Mouse (Mus musculus) spleen, postnatal 36 days (tissue): ENCODE measurements around the gene Plekhg4.

Experiments
- DNase-seq, 2 experiments: peaks; one replicate each; pipeline ENCODE4 v3.0.0; 2022; ENCODE audit warnings: low spot score in 2 of 2, mixed read lengths in 1 of 2

Plekhg4 gene

DNA sequence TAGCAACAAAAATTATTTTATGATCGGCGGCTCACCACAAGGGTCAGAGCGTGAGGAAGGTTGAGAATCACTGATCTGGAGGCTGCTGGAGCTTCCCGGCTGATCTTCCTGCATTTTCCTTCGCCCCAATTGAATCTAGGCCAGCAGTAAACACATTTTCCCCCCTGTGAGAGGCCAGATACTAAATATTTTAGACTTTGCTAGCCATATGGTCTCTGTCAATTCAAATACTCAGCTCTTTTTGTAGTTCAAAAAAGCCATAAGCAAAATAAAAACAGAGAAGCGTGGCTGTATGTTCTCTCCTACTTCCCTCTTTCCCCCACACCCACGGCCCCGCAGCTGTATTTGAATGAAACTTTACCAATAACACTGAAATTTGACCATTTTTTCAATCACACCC lies 30.4 kb downstream of the Plekhg4 start:
- DNase-seq, result no peak

DNA sequence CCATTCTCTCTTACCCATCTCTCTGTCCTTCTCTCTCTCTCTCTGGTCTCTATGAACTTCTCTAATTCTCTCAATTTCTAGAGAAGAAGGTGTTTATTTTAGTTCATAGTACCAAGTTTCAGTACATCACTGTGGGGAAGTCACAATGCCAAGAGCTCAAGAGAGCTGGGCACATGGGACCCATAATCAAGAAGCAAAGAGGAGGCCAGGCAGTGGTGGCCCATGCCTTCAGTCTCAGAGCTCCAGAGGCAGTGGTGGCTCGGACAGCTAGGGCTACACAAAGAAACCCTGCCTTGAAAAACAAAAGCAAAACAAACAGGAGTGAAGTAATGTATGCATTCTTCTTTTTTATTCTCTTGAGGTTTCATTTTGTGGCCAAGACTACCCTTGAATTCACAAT lies 31.4 kb downstream of the Plekhg4 start:
- DNase-seq, result no peak

DNA sequence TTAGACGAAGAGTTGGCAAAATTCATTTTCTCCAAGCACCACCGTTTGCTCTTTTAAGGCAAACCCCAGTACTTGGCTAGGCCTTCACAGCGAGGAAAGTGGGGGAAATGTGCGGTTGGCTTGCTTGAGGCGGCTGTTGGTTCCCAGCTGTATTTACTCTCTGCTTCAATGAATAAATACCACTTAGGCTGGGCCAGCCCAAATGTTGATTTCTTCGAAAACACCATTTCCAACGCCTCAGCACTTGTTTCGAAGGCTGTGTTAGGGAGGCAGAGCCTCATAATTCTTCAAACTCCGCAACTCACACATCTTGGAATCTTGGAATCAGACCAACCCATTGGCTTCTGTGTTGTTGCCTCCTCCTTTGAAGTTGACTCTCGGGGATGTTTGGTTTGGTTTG lies 33.3 kb downstream of the Plekhg4 start:
- DNase-seq, result no peak

DNA sequence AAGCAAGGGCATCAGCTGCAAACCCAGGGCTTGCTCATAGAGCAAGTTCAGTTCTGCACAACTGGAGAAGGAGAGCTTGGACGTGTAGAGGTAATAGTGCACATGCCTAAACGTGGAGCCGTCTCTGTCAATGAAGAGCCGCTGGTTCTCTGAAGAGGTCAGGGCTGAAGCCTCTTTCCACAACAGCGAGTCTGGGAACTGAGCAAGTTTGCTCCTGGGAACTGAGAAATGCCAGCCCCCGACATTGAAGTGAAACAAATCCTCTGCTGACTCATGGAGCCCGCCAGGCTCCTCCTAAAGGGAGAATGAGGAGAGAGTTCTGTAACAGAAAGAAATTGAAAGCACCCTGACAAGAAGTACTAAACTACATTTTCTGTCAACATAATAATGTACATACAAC lies 35.3 kb downstream of the Plekhg4 start:
- DNase-seq, result no peak

DNA sequence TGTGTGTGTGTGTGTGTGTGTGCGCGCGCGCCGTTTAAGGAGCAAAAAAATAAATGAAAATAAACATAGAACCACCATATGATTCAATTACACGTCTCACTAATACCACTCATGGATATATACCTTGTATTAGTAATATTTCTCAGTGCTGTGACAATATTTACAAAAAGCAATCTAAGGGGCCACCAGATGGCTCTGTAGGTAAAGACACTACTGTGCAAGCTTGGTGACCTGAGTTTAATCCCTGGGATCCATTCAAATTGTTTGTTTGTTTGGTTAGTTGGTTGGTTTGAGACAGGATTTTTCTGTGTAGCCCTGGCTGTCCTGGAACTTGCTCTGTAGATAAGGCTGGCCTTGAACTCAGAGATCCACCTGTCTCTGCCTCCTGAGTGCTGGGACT lies 36.9 kb downstream of the Plekhg4 start:
- no peak for DNase-seq

DNA sequence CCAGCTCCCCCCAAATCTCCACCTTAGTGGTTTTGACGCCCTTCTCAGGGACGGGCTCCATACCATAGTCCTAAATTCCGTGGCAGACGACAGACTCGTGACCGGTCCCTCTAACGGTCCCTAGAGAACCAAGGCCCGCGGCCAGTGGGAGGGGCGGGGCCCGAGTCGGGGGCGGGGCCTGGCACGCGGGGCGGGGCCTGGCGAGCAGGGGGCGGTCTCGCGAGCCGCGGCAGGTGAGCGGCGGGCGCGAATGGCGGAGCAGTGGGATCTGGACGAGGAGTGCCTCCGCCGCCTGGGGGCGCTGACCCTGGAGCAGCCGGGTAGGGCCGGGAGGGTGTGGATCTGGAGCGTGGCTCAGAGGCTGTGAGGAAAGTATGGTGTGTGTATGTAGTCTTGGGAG lies 40.3 kb downstream of the Plekhg4 start, which contains the start of the genes Kctd19 and Lrrc36:
TSS of gene Kctd19 (minus strand) at position 112 of the 400 bp plus-strand sequence.
TSS of gene Lrrc36 (plus strand) at position 181 of the 400 bp plus-strand sequence.
- peak; percentile 13 to 29 for DNase-seq

DNA sequence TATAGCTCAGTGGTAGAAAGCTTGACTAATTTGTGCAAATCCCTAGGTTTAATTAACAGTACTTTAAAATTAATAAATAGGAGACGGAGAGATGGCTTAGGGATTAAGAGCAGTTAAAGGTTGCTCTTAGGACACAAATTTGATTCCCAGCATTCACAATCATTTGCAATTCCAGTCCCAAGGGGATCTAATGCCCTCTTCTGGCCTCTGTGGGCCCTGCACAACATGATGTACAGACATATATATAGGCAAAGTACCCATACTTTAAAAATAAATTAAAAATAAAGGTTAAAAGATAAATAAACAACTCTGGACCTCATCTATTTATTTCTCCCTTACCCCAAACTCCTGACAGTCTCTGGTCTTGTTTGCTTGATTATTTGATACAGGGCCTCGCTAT lies 45.9 kb downstream of the Plekhg4 start:
- no peak for DNase-seq

DNA sequence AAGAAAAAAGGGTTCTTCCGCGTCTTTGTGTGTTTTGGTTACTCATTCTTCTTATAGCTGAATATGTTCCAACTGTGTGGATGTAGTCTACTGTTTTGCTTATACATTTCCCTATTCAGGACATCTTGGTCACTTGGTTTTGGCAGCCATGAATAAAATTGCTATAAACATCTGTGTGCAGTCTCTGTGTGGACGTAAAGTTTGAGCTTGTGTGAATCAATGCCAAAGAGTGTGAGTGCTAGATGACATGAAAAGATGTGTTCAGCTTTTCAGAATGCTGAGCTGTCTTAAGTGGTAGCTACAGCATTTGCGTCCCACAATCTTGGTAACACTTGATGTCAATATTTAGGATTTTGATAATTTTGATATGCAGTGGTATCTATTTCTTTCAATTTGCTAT lies 46.7 kb downstream of the Plekhg4 start:
- DNase-seq, result no peak

DNA sequence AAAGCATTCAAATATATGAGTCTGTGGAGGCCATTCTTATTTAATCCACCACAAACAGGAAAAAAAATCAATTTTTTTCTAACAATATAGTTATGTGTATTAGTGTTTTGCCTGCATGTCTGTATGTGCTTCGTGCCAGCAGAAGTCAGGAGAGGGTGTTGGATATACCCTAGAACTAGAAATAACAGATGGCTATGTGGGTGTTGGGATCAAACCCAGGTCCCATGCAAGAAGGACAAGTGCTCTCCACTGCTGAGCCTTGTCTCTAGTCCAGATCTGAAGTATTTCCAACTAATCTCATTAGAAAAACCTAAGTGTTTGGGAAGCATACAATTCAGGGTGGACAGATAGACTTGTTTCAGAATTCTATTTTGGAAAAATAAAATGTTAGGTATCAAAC lies 48.9 kb downstream of the Plekhg4 start:
- no peak for DNase-seq

DNA sequence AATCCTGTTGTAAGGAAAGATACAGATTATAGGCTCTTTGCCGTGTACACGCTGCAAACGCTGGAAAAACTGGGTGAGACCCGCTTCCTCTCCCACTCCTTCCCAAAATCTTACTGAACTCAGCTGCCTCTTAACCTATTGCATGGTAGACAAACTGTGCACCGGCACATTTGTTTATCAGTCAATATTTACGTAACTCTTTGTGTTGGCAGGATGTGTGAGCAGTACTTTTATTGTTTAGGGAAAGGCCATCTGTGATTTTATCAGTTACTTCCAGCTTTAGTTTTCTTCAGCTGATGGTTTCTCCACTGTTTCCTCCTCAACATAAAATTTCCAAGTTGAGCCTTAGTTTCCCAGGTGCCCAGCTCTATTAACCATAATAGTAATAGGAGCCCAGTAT lies 53.8 kb downstream of the Plekhg4 start:
- no peak for DNase-seq

DNA sequence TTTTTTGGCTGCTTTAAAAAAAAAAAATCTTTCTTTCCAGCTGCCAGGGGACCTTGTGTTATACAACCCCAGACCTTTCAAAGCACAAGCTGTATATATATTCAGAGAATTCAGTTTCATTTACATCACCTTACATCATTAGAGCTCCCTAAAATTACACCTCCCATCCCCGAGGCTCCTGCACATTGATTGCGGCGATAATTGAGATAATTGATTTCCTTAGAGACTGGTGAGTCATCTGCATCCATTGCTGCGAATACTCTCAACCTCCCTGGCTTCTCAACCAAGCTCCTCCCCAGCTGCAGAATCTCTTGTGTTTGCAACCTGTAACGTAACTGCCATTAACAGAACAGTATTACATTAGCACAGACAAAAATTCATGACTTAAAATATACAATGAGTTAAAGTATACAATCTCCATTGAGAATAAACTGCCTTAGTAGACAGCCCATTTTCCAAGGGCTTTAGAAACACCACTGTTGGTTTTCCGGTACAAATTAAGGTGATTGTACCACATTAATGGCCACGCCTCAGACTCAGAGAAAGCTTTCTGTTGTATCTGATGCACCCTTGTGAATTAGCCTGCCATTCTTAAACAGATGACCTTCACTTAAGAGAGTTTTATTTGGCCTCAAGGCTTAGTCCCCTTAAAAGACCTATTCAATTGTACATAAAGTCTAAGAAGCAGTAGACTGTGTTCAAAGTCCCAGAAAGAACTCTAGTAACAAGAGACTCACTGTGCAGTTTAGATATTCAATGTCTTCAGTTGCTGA lies 58.9 kb downstream of the Plekhg4 start:
- no peak for DNase-seq
